Mouse (Mus musculus) embryonic facial prominence, embryonic 11.5 days (tissue): ENCODE data around the gene Ints3. TPM values are rescaled to one million over a fixed set of nuclear protein-coding genes. Genes with fewer than 3 reads are reported as not detected.

ENCODE experiments used
- ATAC-seq: fragments of 200-750 bp; cut with Nextera tagmentation; replicated peaks from 2 replicates; pipeline ENCODE4 v1.8.0; 2017; ENCODE audit warnings: low read depth; ENCODE audit not compliant: insufficient number of reproducible peaks, low FRiP score, low TSS enrichment
- DNase-seq: peaks from one replicate; pipeline ENCODE4 v3.0.0-alpha.2; 2015; ENCODE audit warnings: low spot score
- H3K27ac ChIP-seq: fragments of 300-500 bp; sonication (generic); replicated peaks from 2 replicates; pipeline ENCODE4 v1.5.1; 2014; ENCODE audit warnings: mild to moderate bottlenecking, low read depth, low read length, control low read depth
- H3K27me3 ChIP-seq: fragments of 300-500 bp; sonication (generic); 2 replicates; pipeline ENCODE4 v1.6.1; 2014; ENCODE audit warnings: mild to moderate bottlenecking, low read length, moderate library complexity, mixed read lengths; ENCODE audit not compliant: control insufficient read depth, insufficient read depth
- H3K36me3 ChIP-seq: fragments of 300-500 bp; sonication (generic); replicated peaks from 2 replicates; pipeline ENCODE4 v1.6.1; 2014; ENCODE audit warnings: low read depth, mild to moderate bottlenecking, low read length, moderate library complexity, mixed read lengths; ENCODE audit not compliant: control insufficient read depth, insufficient read depth
- H3K4me1 ChIP-seq: fragments of 300-500 bp; sonication (generic); 2 replicates; pipeline ENCODE4 v1.6.1; 2014; ENCODE audit warnings: low read length, mixed read lengths; ENCODE audit not compliant: control insufficient read depth, insufficient read depth
- H3K4me2 ChIP-seq: fragments of 300-500 bp; sonication (generic); 2 replicates; pipeline ENCODE4 v1.6.1; 2014; ENCODE audit warnings: low read depth, mild to moderate bottlenecking, control low read depth, low read length, moderate library complexity
- H3K4me3 ChIP-seq: fragments of 300-500 bp; sonication (generic); 2 replicates; pipeline ENCODE4 v1.5.1; 2014; ENCODE audit warnings: low read depth, low read length, control low read depth
- H3K9ac ChIP-seq: fragments of 300-500 bp; sonication (generic); replicated peaks from 2 replicates; pipeline ENCODE4 v1.6.1; 2014; ENCODE audit warnings: mild to moderate bottlenecking, control low read depth, low read length
- H3K9me3 ChIP-seq: fragments of 300-500 bp; sonication (generic); replicated peaks from 2 replicates; pipeline ENCODE4 v1.6.1; 2016; ENCODE audit warnings: mild to moderate bottlenecking, low read length, inconsistent platforms, mixed read lengths; ENCODE audit not compliant: control insufficient read depth
- WGBS: fragments of 180-500 bp; shearing (Covaris S2); extraction: QIAGEN DNeasy Blood & Tissue Kit; methylation state at CpG from one replicate; pipeline ENCODE4 v1.1.7; 2014; 5-methylcytosine and 5-hydroxymethylcytosine counted together
- polyA plus RNA-seq: library from polyadenylated mRNA; unstranded; fragments of >200 nt; fragmentation: Nextera tagmentation; extraction: Ambion mirVana; gene quantifications from 2 replicates; pipeline ENCODE4 v1.2.1, GENCODE M21; 2014

Ints3 gene
- polyA plus RNA-seq, 1 experiment from 2014 or later = 31.7 TPM

- Histone ChIP-seq H3K4me1 (peaks cover 5% of the 10 kb centered on the region), H3K9me3 (no peaks in the 10 kb centered on the region), H3K27ac (no peak overlapping the region), H3K36me3 (no peaks in the 10 kb centered on the region), H3K4me3 (peak overlapping the region; percentile 45), H3K27me3 (peaks cover 30% of the 10 kb centered on the region), H3K4me2 (peak overlapping the region; percentile 79), H3K9ac (peak overlapping the region; percentile 51)
- peak; percentile 66; the same call in 1 of the 2 replicates for ATAC-seq
- 2% methylated on average over 74 of the region's 75 CpGs for WGBS
- peak; percentile 37 for DNase-seq
Measured at GRCm38 (mm10) chr3:90465081-90465685, 31.8 kb upstream of the Ints3 start.

DNA sequence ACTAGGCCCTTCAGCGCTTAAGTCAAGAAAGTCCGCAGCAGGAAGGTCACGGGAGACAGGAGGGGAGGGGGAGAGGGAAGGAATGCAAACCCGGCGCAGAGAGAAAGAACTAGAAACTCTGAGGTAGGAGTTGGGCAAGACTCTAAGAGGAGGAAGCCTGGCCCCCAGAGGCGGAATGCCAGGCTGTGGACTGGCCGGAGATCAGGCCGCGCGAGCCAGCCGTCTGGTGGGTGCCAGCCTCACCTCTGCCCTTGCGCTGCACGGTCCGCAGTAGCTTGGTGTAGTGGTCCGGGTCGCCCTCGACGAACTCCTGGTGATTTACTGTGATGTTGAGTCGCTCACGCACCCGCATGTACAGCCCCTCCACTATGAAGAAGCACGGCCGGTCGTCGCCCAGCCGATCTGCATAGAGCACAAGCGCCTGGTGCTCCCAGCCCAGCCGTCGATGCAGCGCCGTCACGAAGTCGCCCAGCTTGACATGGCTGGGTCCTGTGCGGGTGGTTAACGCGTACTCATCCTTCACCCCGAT is 31.2 kb upstream of the Ints3 start:
- Histone ChIP-seq H3K27me3 (peaks cover 30% of the 10 kb centered on the region), H3K4me2 (peak overlapping the region; percentile 79), H3K27ac (no peak overlapping the region), H3K36me3 (no peaks in the 10 kb centered on the region), H3K9me3 (no peaks in the 10 kb centered on the region), H3K4me1 (peaks cover 5% of the 10 kb centered on the region), H3K9ac (no peak overlapping the region; the same call in 1 of the 2 replicates), H3K4me3 (peak overlapping the region; percentile 45)
- peak; percentile 17 for DNase-seq
- WGBS = 8% methylated on average over 37 of the region's 37 CpGs
- ATAC-seq = peak; percentile 26; the same call in 1 of the 2 replicates

DNA sequence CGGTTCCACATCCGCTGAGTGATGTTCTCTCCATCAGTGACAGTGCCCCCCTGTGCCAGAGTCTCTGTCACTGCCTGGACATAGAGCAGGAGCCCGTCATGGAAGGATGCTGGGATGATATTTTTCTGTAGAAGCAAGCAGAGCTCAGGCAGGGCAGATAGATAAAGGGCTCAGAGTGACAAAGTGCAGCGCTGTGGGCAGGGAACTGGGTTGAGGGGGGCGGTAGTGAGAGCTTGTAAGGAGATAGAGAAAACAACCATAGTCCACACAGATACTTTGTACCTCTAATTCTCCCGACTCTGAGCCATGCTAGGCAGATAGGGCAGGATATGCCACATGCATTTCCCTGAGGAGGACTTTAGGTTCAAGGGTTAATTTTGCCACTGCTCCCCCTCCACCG is 29.2 kb upstream of the Ints3 start:
- H3K4me1 ChIP-seq = peaks cover 5% of the 10 kb centered on the region
- peaks cover 30% of the 10 kb centered on the region for H3K27me3 ChIP-seq
- DNase-seq (no peak), ATAC-seq (no peak)
- H3K9me3 ChIP-seq = no peaks in the 10 kb centered on the region
- no peak overlapping the region for H3K4me2 ChIP-seq
- H3K9ac ChIP-seq = no peak overlapping the region
- WGBS = 36% methylated on average over 7 of the region's 7 CpGs
- no peak overlapping the region for H3K27ac ChIP-seq
- no peak overlapping the region for H3K4me3 ChIP-seq
- H3K36me3 ChIP-seq = no peaks in the 10 kb centered on the region

- no peak for DNase-seq
- Histone ChIP-seq H3K4me3 (no peak overlapping the region), H3K9ac (no peak overlapping the region), H3K27ac (no peak overlapping the region), H3K4me1 (peaks cover 5% of the 10 kb centered on the region), H3K4me2 (no peak overlapping the region), H3K27me3 (peaks cover 30% of the 10 kb centered on the region), H3K36me3 (no peaks in the 10 kb centered on the region), H3K9me3 (no peaks in the 10 kb centered on the region)
- 77% methylated on average over 3 of the region's 3 CpGs for WGBS
- ATAC-seq = no peak
Measured at GRCm38 (mm10) chr3:90461935-90462334, 28.5 kb upstream of the Ints3 start.

DNA sequence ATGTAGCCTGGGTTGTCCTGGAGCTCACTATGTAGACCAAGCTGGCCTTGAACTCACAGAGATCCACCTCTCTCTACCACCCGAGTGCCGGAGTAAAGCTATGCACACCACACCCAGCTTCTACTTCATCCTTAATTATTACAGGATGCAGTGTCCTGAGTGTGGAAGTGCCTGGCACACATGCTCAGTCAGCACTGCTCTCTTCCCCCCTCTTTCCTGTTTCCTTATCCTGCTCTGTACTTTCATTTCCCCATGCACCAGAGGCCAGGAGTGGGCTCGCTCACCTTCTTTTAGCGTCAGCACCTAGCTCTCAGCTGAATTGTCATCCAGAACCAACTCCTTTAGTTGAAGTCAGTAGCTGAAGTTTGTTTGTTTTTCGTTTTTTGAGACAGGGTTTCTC is 26.9 kb upstream of the Ints3 start:
- Histone ChIP-seq H3K4me1 (peaks cover 4% of the 10 kb centered on the region), H3K9ac (no peak overlapping the region), H3K36me3 (no peaks in the 10 kb centered on the region), H3K4me2 (no peak overlapping the region), H3K27me3 (peaks cover 20% of the 10 kb centered on the region), H3K9me3 (no peaks in the 10 kb centered on the region), H3K4me3 (no peak overlapping the region), H3K27ac (no peak overlapping the region)
- DNase-seq (no peak), ATAC-seq (no peak)
- 65% methylated on average over 5 of the region's 5 CpGs for whole genome bisulfite sequencing

- Histone ChIP-seq H3K27ac (no peak overlapping the region), H3K9me3 (no peaks in the 10 kb centered on the region), H3K4me3 (no peak overlapping the region), H3K36me3 (no peaks in the 10 kb centered on the region), H3K27me3 (peaks cover 15% of the 10 kb centered on the region), H3K4me1 (no peaks in the 10 kb centered on the region), H3K9ac (no peak overlapping the region), H3K4me2 (no peak overlapping the region)
- WGBS = 83% methylated on average over 9 of the region's 9 CpGs
- no peak for DNase-seq
- ATAC-seq = no peak
Measured at GRCm38 (mm10) chr3:90459727-90460126, 26.3 kb upstream of the Ints3 start.

- Histone ChIP-seq H3K4me3 (no peak overlapping the region), H3K9ac (no peak overlapping the region), H3K27me3 (no peaks in the 10 kb centered on the region), H3K36me3 (no peaks in the 10 kb centered on the region), H3K9me3 (no peaks in the 10 kb centered on the region), H3K4me1 (no peaks in the 10 kb centered on the region), H3K27ac (no peak overlapping the region), H3K4me2 (no peak overlapping the region)
- DNase-seq (no peak), ATAC-seq (no peak)
- 88% methylated on average over 14 of the region's 14 CpGs for WGBS
Measured at GRCm38 (mm10) chr3:90454931-90455330, 21.5 kb upstream of the Ints3 start.

- no peaks in the 10 kb centered on the region for H3K36me3 ChIP-seq
- H3K9ac ChIP-seq = no peak overlapping the region
- H3K9me3 ChIP-seq = no peaks in the 10 kb centered on the region
- no peaks in the 10 kb centered on the region for H3K27me3 ChIP-seq
- ATAC-seq (no peak), DNase-seq (no peak)
- H3K4me3 ChIP-seq = no peak overlapping the region
- H3K27ac ChIP-seq = no peak overlapping the region
- no peaks in the 10 kb centered on the region; the same call in 1 of the 2 replicates for H3K4me1 ChIP-seq
- no peak overlapping the region for H3K4me2 ChIP-seq
- 47% methylated on average over 10 of the region's 10 CpGs for WGBS
Measured at GRCm38 (mm10) chr3:90451396-90452095, 18.1 kb upstream of the Ints3 start.
